Mouse (Mus musculus): Measurements from ENCODE around the gene Ahnak2. TPM values are rescaled to one million over a fixed set of nuclear protein-coding genes. Genes with fewer than 3 reads are reported as not detected.

Ahnak2 gene
- polyA plus RNA-seq, 2 experiments: 0.06 to 0.13 TPM

DNA sequence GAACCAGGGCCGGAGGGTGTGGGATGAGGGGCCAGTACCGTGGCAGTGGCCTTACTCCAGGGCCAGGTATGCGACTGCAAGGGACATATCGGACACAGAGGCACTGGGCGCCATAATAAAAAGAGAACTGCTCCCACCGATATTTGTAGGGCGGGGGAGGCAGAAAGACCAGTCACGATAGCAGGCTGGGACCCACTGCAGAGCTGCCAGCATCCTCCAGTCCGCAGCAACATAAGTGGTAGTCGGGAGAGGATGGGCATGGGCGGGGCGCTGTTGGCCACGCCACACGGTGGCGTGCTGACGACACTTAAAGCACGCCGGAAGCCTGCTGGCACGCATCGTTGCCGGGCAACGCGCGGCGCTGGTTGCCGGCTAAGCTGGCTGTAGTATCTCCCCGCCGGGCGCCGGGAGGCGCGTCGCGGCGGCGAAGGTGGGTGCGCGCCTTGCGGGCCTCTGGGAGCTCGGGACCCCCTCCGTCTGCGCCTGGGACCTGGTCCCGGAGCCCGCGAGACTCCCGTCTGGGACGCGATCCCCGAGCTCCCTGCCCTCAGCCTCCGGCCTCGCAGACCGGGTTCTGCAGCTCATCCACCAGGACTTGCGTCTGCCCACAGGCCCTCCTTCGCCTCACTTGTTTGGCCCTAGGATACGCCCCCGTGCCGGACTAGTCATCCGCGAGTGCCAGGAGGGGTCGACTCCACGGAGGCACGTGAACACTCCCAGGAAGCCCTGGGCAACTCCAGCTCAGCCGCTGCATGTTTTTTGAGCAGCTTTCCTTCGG lies 6.3 kb upstream of the Ahnak2 start, which contains the start of gene Clba1:
Gene Clba1 (plus strand): TSS at position 351 of the 778 bp plus-strand sequence.
- peaks cover 7% of the 10 kb centered on the region for H3K27me3 ChIP-seq (ENCODE audit: control insufficient read depth, insufficient read depth, low read length)
- WGBS (ENCODE audit: insufficient replicate concordance): 2% methylated on average over 64 of the region's 64 CpGs
- TF ChIP-seq EP300 (IDR thresholded peaks at IDR 0.05; ENCODE audit: low read depth) (no peak), CTCF (IDR thresholded peaks at IDR 0.05; ENCODE audit: low read depth) (peak; percentile 68)
- no peaks in the 10 kb centered on the region for H3K36me3 ChIP-seq (replicated peaks; ENCODE audit: control insufficient read depth, insufficient read depth, low read depth)
- peak within 1 kb of the TSS; percentile 74 for H3K4me2 ChIP-seq (ENCODE audit: low read depth)
- no peaks in the 10 kb centered on the region for H3K4me1 ChIP-seq (replicated peaks; ENCODE audit: control insufficient read depth in 2 of 2, insufficient read depth in 2 of 2, low read length in 1 of 2)
- peak within 1 kb of the TSS; percentile 27 for H3K9ac ChIP-seq (replicated peaks)
- ATAC-seq (ENCODE audit: insufficient read depth) (peak; percentile 85), DNase-seq (ENCODE audit: low read depth in 3 of 3, low spot score in 3 of 3) (peak; percentile 71 to 74 (median 74))
- no peaks in the 10 kb centered on the region for H3K9me3 ChIP-seq (ENCODE audit: control insufficient read depth, low read length)
- H3K27ac ChIP-seq: no peak within 1 kb of the TSS
- H3K4me3 ChIP-seq (ENCODE audit: insufficient read depth in 1 of 2, low read depth in 2 of 2, low read length in 2 of 2): peak within 1 kb of the TSS; percentile 34 to 52

GRCm38 (mm10) chr12:112808212-112808586 lies 5.7 kb upstream of the Ahnak2 start:
- Histone ChIP-seq H3K27ac (no peak overlapping the region), H3K27me3 (ENCODE audit: control insufficient read depth, insufficient read depth, low read length) (peaks cover 10% of the 10 kb centered on the region), H3K9ac (replicated peaks) (no peak overlapping the region), H3K4me3 (ENCODE audit: insufficient read depth in 1 of 2, low read depth in 2 of 2, low read length in 2 of 2) (no peak overlapping the region), H3K4me1 (replicated peaks; ENCODE audit: control insufficient read depth in 2 of 2, insufficient read depth in 2 of 2, low read length in 1 of 2) (no peaks in the 10 kb centered on the region), H3K9me3 (ENCODE audit: control insufficient read depth, low read length) (no peaks in the 10 kb centered on the region), H3K4me2 (ENCODE audit: low read depth) (peak overlapping the region; percentile 74), H3K36me3 (replicated peaks; ENCODE audit: control insufficient read depth, insufficient read depth, low read depth) (no peaks in the 10 kb centered on the region)
- ATAC-seq (ENCODE audit: insufficient read depth): no peak
- DNase-seq (ENCODE audit: low read depth in 3 of 3, low spot score in 3 of 3): no peak
- 78% methylated on average over 5 of the region's 5 CpGs for WGBS (ENCODE audit: insufficient replicate concordance)
- no peak for TF ChIP-seq EP300 (IDR thresholded peaks at IDR 0.05; ENCODE audit: low read depth)
- no peak for TF ChIP-seq CTCF (IDR thresholded peaks at IDR 0.05; ENCODE audit: low read depth)

GRCm38 (mm10) chr12:112807796-112808195 lies 5.3 kb upstream of the Ahnak2 start:
- WGBS (ENCODE audit: insufficient replicate concordance): 59% methylated on average over 4 of the region's 4 CpGs
- TF ChIP-seq CTCF (IDR thresholded peaks at IDR 0.05; ENCODE audit: low read depth) (no peak), EP300 (IDR thresholded peaks at IDR 0.05; ENCODE audit: low read depth) (no peak)

GRCm38 (mm10) chr12:112806044-112806443 lies 3.6 kb upstream of the Ahnak2 start:
- H3K27me3 ChIP-seq (ENCODE audit: control insufficient read depth, insufficient read depth, low read length): peaks cover 32% of the 10 kb centered on the region
- TF ChIP-seq EP300 (IDR thresholded peaks at IDR 0.05; ENCODE audit: low read depth) (no peak), CTCF (IDR thresholded peaks at IDR 0.05; ENCODE audit: low read depth) (no peak)
- no peak overlapping the region for H3K9ac ChIP-seq (replicated peaks)
- no peak overlapping the region for H3K4me2 ChIP-seq (ENCODE audit: low read depth)
- H3K4me3 ChIP-seq (ENCODE audit: insufficient read depth in 1 of 2, low read depth in 2 of 2, low read length in 2 of 2): no peak overlapping the region
- H3K4me1 ChIP-seq (replicated peaks; ENCODE audit: control insufficient read depth in 2 of 2, insufficient read depth in 2 of 2, low read length in 1 of 2): no peaks in the 10 kb centered on the region
- H3K9me3 ChIP-seq (ENCODE audit: control insufficient read depth, low read length): no peaks in the 10 kb centered on the region
- ATAC-seq (ENCODE audit: insufficient read depth) (no peak), DNase-seq (ENCODE audit: low read depth in 3 of 3, low spot score in 3 of 3) (no peak)
- WGBS (ENCODE audit: insufficient replicate concordance): 47% methylated on average over 6 of the region's 6 CpGs
- no peaks in the 10 kb centered on the region for H3K36me3 ChIP-seq (replicated peaks; ENCODE audit: control insufficient read depth, insufficient read depth, low read depth)
- H3K27ac ChIP-seq: no peak overlapping the region

More at GRCm38 (mm10) chr12:112807796-112808195, 5.3 kb upstream of the Ahnak2 start:
- DNase-seq (ENCODE audit: low read depth in 3 of 3, low spot score in 3 of 3) (no peak), ATAC-seq (ENCODE audit: insufficient read depth) (no peak)
- Histone ChIP-seq H3K9me3 (ENCODE audit: control insufficient read depth, low read length) (no peaks in the 10 kb centered on the region), H3K4me3 (ENCODE audit: insufficient read depth in 1 of 2, low read depth in 2 of 2, low read length in 2 of 2) (no peak overlapping the region), H3K4me2 (ENCODE audit: low read depth) (no peak overlapping the region), H3K27me3 (ENCODE audit: control insufficient read depth, insufficient read depth, low read length) (peaks cover 14% of the 10 kb centered on the region), H3K36me3 (replicated peaks; ENCODE audit: control insufficient read depth, insufficient read depth, low read depth) (no peaks in the 10 kb centered on the region), H3K9ac (replicated peaks) (no peak overlapping the region), H3K27ac (no peak overlapping the region), H3K4me1 (replicated peaks; ENCODE audit: control insufficient read depth in 2 of 2, insufficient read depth in 2 of 2, low read length in 1 of 2) (no peaks in the 10 kb centered on the region)

- Histone ChIP-seq H3K4me3 (ENCODE audit: insufficient read depth in 1 of 2, low read depth in 2 of 2, low read length in 2 of 2) (no peak overlapping the region), H3K9ac (replicated peaks) (no peak overlapping the region), H3K4me1 (replicated peaks; ENCODE audit: control insufficient read depth in 2 of 2, insufficient read depth in 2 of 2, low read length in 1 of 2) (no peaks in the 10 kb centered on the region), H3K9me3 (ENCODE audit: control insufficient read depth, low read length) (no peaks in the 10 kb centered on the region), H3K4me2 (ENCODE audit: low read depth) (no peak overlapping the region), H3K27me3 (ENCODE audit: control insufficient read depth, insufficient read depth, low read length) (peaks cover 29% of the 10 kb centered on the region), H3K36me3 (replicated peaks; ENCODE audit: control insufficient read depth, insufficient read depth, low read depth) (no peaks in the 10 kb centered on the region), H3K27ac (no peak overlapping the region)
- TF ChIP-seq CTCF (IDR thresholded peaks at IDR 0.05; ENCODE audit: low read depth): no peak
- no peak for TF ChIP-seq EP300 (IDR thresholded peaks at IDR 0.05; ENCODE audit: low read depth)
- ATAC-seq (ENCODE audit: insufficient read depth): no peak
- DNase-seq (ENCODE audit: low read depth in 3 of 3, low spot score in 3 of 3): no peak
- WGBS (ENCODE audit: insufficient replicate concordance): 38% methylated on average over 13 of the region's 13 CpGs
Observed at GRCm38 (mm10) chr12:112804046-112804445, 1.6 kb upstream of the Ahnak2 start.

All from liver, embryonic 14.5 days (tissue).